ENCODE assay signal across 10 mouse cellular contexts in genomic region chr11:109627648-109628047, GRCm38 (mm10). TPM values are rescaled to one million over a fixed set of nuclear protein-coding genes. Genes with fewer than 3 reads are reported as not detected.
DNase-seq lines count a peak whose midpoint lies in the region; ATAC-seq and TF ChIP-seq lines count a peak whose summit lies in the region.
"Had no signal": no experiment of that assay in that cellular context is flagged by ENCODE, and none has a peak within 500 bp of the region (broad histone marks: within the 10 kb centered on the region; RNA-seq: fewer than 3 reads in every experiment).

No protein-coding gene starts in this region.

- ATAC-seq in granulocyte monocyte progenitor cell, adult 5-6 weeks (replicated peaks; ENCODE audit: poor library complexity, severe bottlenecking): peak; percentile 63
- ATAC-seq: forebrain, embryonic 15.5 days had no signal

- 97% methylated on average over 4 of the region's 4 CpGs for WGBS in cerebellum, adult 2 months
- 90% methylated on average over 4 of the region's 4 CpGs for WGBS in kidney, adult 2 months

- peaks cover 4% of the 10 kb centered on the region; the same call in 1 of the 2 replicates for H3K4me1 ChIP-seq in cerebellum, adult 2 months (ENCODE audit: control insufficient read depth, insufficient read depth, low read length)
- peaks cover 3% of the 10 kb centered on the region; the same call in 1 of the 2 replicates for H3K4me1 ChIP-seq in kidney, adult 2 months (ENCODE audit: control insufficient read depth, insufficient read depth, low read length)
- H3K4me1 ChIP-seq: forebrain, embryonic 15.5 days had no signal

- DNase-seq in cerebellum, adult 2 months: no peak
- DNase-seq in cerebellum, adult 9-11 months: no peak
- DNase-seq in kidney, adult 2 months: no peak
- DNase-seq in kidney, adult 9 months: no peak
- DNase-seq in 416B (ENCODE audit: low read depth): peak; percentile 49
- DNase-seq in adrenal gland, adult 8-10 months: no peak
- DNase-seq in layer of hippocampus, adult 11-12 months (ENCODE audit: low spot score): no peak
- DNase-seq: adrenal gland, postnatal 36 days had no signal

- no peaks in the 10 kb centered on the region for H3K36me3 ChIP-seq in kidney, adult 2 months (ENCODE audit: control insufficient read depth, insufficient read depth, low read length)
- H3K36me3 ChIP-seq: forebrain, embryonic 15.5 days had no signal

- H3K27me3 ChIP-seq in cerebellum, adult 2 months (ENCODE audit: control insufficient read depth, insufficient read depth, low read length): no peaks in the 10 kb centered on the region
- H3K27me3 ChIP-seq in kidney, adult 2 months (replicated peaks; ENCODE audit: control insufficient read depth, insufficient read depth, low read length): no peaks in the 10 kb centered on the region
- H3K27me3 ChIP-seq: forebrain, embryonic 15.5 days had no signal

- TF ChIP-seq CTCF in cerebellum, adult 2 months (IDR thresholded peaks at IDR 0.05; ENCODE audit: borderline replicate concordance, insufficient read depth, low read depth, low read length): 0 out of 2 replicates have a peak, but pooled peaks have one; percentile 9
- TF ChIP-seq CTCF in kidney, adult 2 months (conservative IDR thresholded peaks at IDR 0.05; ENCODE audit: insufficient read depth, insufficient read length, low read depth, low read length): peak; percentile 23; the same call in 1 of the 2 replicates

- no peak overlapping the region for H3K4me3 ChIP-seq in cerebellum, adult 2 months (replicated peaks; ENCODE audit: insufficient read depth, low read depth, low read length)
- H3K4me3 ChIP-seq in kidney, adult 2 months (ENCODE audit: insufficient read depth, low read depth, low read length): no peak overlapping the region
- H3K4me3 ChIP-seq: forebrain, embryonic 15.5 days had no signal

- no peak overlapping the region for H3K27ac ChIP-seq in cerebellum, adult 2 months (ENCODE audit: insufficient read depth, low read length)
- no peak overlapping the region for H3K27ac ChIP-seq in kidney, adult 2 months (ENCODE audit: insufficient read depth, low read depth, low read length)
- H3K27ac ChIP-seq: forebrain, embryonic 15.5 days had no signal

- no peak for TF ChIP-seq POLR2A in cerebellum, adult 2 months (IDR thresholded peaks at IDR 0.05; ENCODE audit: borderline replicate concordance, insufficient read depth, low read length)
- TF ChIP-seq POLR2A in kidney, adult 2 months (IDR thresholded peaks at IDR 0.05; ENCODE audit: low read depth, low read length): no peak

RNA-seq across cellular contexts. Expression of gene Wipi1, which starts 15.9 kb away (rescaled TPM):
- polyA plus RNA-seq in cerebellum, adult 2 months (2012; rRNA removed): 20.4 and 23.1 TPM in 2 replicates
- polyA plus RNA-seq in kidney, adult 2 months (2012; rRNA removed): 22.7 and 25.2 TPM in 2 replicates
- 5.7 and 8.4 TPM in 2 replicates for total RNA-seq in granulocyte monocyte progenitor cell, adult 5-6 weeks (2014; fragmentation: Nextera tagmentation)
- total RNA-seq in granulocyte monocyte progenitor cell, adult 5-6 weeks (2017): 1.6 and 6.2 TPM in 2 replicates
- 10 to 100 TPM; 32.2 to 43.7 (median 40.0) TPM for total RNA-seq in adrenal gland, adult 8-10 months (2022)

RNA-seq across cellular contexts. Expression of gene Prkar1a, which starts 21.6 kb away (rescaled TPM):
- 421 and 429 TPM in 2 replicates for polyA plus RNA-seq in cerebellum, adult 2 months (2012; rRNA removed)
- 85.9 and 102 TPM in 2 replicates for polyA plus RNA-seq in kidney, adult 2 months (2012; rRNA removed)
- total RNA-seq in granulocyte monocyte progenitor cell, adult 5-6 weeks (2014; fragmentation: Nextera tagmentation): 91.7 and 101 TPM in 2 replicates
- 77.3 and 83.9 TPM in 2 replicates for total RNA-seq in granulocyte monocyte progenitor cell, adult 5-6 weeks (2017)
- 100 to 1,000 TPM; 388 to 483 (median 411) TPM for total RNA-seq in adrenal gland, adult 8-10 months (2022)
